8 mouse cellular contexts compared by ENCODE assay signal in genomic region chr9:119893881-119894280, GRCm38 (mm10). TPM values are rescaled to one million over a fixed set of nuclear protein-coding genes. Genes with fewer than 3 reads are reported as not detected.
A peak's percentile ranks its signal among the peaks of the same experiment; 100 is the strongest.
DNase-seq lines count a peak whose midpoint lies in the region; ATAC-seq and TF ChIP-seq lines count a peak whose summit lies in the region.

No protein-coding gene starts in this region.

- H3K36me3 ChIP-seq in embryonic facial prominence, embryonic 10.5 days (replicated peaks) = no peaks in the 10 kb centered on the region
- H3K36me3 ChIP-seq in hindbrain, embryonic 15.5 days = no peaks in the 10 kb centered on the region
- H3K36me3 ChIP-seq in midbrain, embryonic 15.5 days (replicated peaks) = no peaks in the 10 kb centered on the region

- no peak for TF ChIP-seq CTCF in layer of hippocampus, adult 2 months (conservative IDR thresholded peaks at IDR 0.05)

- no peaks in the 10 kb centered on the region for H3K9me3 ChIP-seq in embryonic facial prominence, embryonic 10.5 days
- no peaks in the 10 kb centered on the region for H3K9me3 ChIP-seq in hindbrain, embryonic 15.5 days
- H3K9me3 ChIP-seq in midbrain, embryonic 15.5 days = no peaks in the 10 kb centered on the region

- no peak overlapping the region for H3K9ac ChIP-seq in hindbrain, embryonic 15.5 days
- no peak overlapping the region for H3K9ac ChIP-seq in midbrain, embryonic 15.5 days

- DNase-seq in layer of hippocampus, adult 2 months (ENCODE audit: low spot score in 2 of 2) = no peak
- no peak for DNase-seq in layer of hippocampus, adult 9-11 months
- no peak for DNase-seq in embryonic facial prominence, embryonic 10.5 days (ENCODE audit: low spot score)
- DNase-seq in natural killer cell, adult 2 months (ENCODE audit: low spot score in 2 of 2) = no peak
- DNase-seq in adrenal gland, postnatal 10 days = no peak
- no peak for DNase-seq in frontal cortex, postnatal 36 days (ENCODE audit: low spot score in 2 of 2)

- H3K27me3 ChIP-seq in embryonic facial prominence, embryonic 10.5 days (replicated peaks; ENCODE audit: low read depth, poor library complexity, severe bottlenecking) = no peaks in the 10 kb centered on the region
- 0 out of 2 replicates have a peak, but pooled peaks cover 8% of the 10 kb centered on the region for H3K27me3 ChIP-seq in hindbrain, embryonic 15.5 days
- H3K27me3 ChIP-seq in midbrain, embryonic 15.5 days (replicated peaks) = peaks cover 6% of the 10 kb centered on the region

- peaks cover 21% of the 10 kb centered on the region for H3K4me1 ChIP-seq in embryonic facial prominence, embryonic 10.5 days
- H3K4me1 ChIP-seq in hindbrain, embryonic 15.5 days (replicated peaks) = peaks cover 22% of the 10 kb centered on the region
- peaks cover 29% of the 10 kb centered on the region for H3K4me1 ChIP-seq in midbrain, embryonic 15.5 days

- ATAC-seq in hindbrain, embryonic 15.5 days (ENCODE audit: low FRiP score, low read depth) = no peak
- no peak for ATAC-seq in midbrain, embryonic 15.5 days (replicated peaks)

- peak overlapping the region; percentile 98 for H3K27ac ChIP-seq in layer of hippocampus, adult 2 months
- H3K27ac ChIP-seq in embryonic facial prominence, embryonic 10.5 days (replicated peaks) = peak overlapping the region; percentile 94
- peak overlapping the region; percentile 89; the same call in 1 of the 2 replicates for H3K27ac ChIP-seq in hindbrain, embryonic 15.5 days (replicated peaks)
- H3K27ac ChIP-seq in midbrain, embryonic 15.5 days = peak overlapping the region; percentile 86; the same call in 1 of the 2 replicates

- peak overlapping the region; percentile 74 for H3K4me2 ChIP-seq in hindbrain, embryonic 15.5 days
- H3K4me2 ChIP-seq in midbrain, embryonic 15.5 days = peak overlapping the region; percentile 68

- 84% methylated on average over 5 of the region's 5 CpGs for WGBS in embryonic facial prominence, embryonic 10.5 days
- WGBS in hindbrain, embryonic 15.5 days = 85% methylated on average over 5 of the region's 5 CpGs
- 86% methylated on average over 5 of the region's 5 CpGs for WGBS in midbrain, embryonic 15.5 days

- H3K4me3 ChIP-seq in layer of hippocampus, adult 2 months = peak overlapping the region; percentile 78
- H3K4me3 ChIP-seq in embryonic facial prominence, embryonic 10.5 days = peak overlapping the region; percentile 74; the same call in 1 of the 2 replicates
- peak overlapping the region; percentile 92 for H3K4me3 ChIP-seq in hindbrain, embryonic 15.5 days
- peak overlapping the region; percentile 97; the same call in 1 of the 2 replicates for H3K4me3 ChIP-seq in midbrain, embryonic 15.5 days

RNA-seq across cellular contexts. Expression of gene Wdr48, which starts 0.8 kb away (rescaled TPM):
- 10 to 100 TPM; 76.5 to 84.9 TPM for total RNA-seq in layer of hippocampus, adult 2 months (2021)
- polyA plus RNA-seq in embryonic facial prominence, embryonic 10.5 days (2016; fragmentation: Nextera tagmentation; extraction: Ambion mirVana) = 71.3 and 72.2 TPM in 2 replicates
- 64.3 and 65.4 TPM in 2 replicates for polyA plus RNA-seq in hindbrain, embryonic 15.5 days (2015; fragmentation: Nextera tagmentation; extraction: Ambion mirVana)
- polyA plus RNA-seq in midbrain, embryonic 15.5 days (2015; fragmentation: Nextera tagmentation; extraction: Ambion mirVana) = 72.0 and 75.3 TPM in 2 replicates
- total RNA-seq in adrenal gland, postnatal 10 days (2021) = 10 to 100 TPM; 35.6 to 48.6 TPM

RNA-seq across cellular contexts. Expression of gene Gorasp1, which starts 43.5 kb away (rescaled TPM):
- total RNA-seq in layer of hippocampus, adult 2 months (2021) = 10 to 100 TPM; 33.1 to 40.8 TPM
- 27.9 and 29.2 TPM in 2 replicates for polyA plus RNA-seq in embryonic facial prominence, embryonic 10.5 days (2016; fragmentation: Nextera tagmentation; extraction: Ambion mirVana)
- polyA plus RNA-seq in hindbrain, embryonic 15.5 days (2015; fragmentation: Nextera tagmentation; extraction: Ambion mirVana) = 25.8 and 28.9 TPM in 2 replicates
- 32.2 and 33.1 TPM in 2 replicates for polyA plus RNA-seq in midbrain, embryonic 15.5 days (2015; fragmentation: Nextera tagmentation; extraction: Ambion mirVana)
- total RNA-seq in adrenal gland, postnatal 10 days (2021) = 10 to 100 TPM; 18.9 to 25.7 TPM

RNA-seq across cellular contexts. Expression of gene Ttc21a, which starts 43.5 kb away (rescaled TPM):
- under 1 TPM; 0.49 to 0.92 TPM for total RNA-seq in layer of hippocampus, adult 2 months (2021)
- polyA plus RNA-seq in embryonic facial prominence, embryonic 10.5 days (2016; fragmentation: Nextera tagmentation; extraction: Ambion mirVana) = 0.43 and 0.47 TPM in 2 replicates
- 1.2 and 1.5 TPM in 2 replicates for polyA plus RNA-seq in hindbrain, embryonic 15.5 days (2015; fragmentation: Nextera tagmentation; extraction: Ambion mirVana)
- 1.0 and 1.4 TPM in 2 replicates for polyA plus RNA-seq in midbrain, embryonic 15.5 days (2015; fragmentation: Nextera tagmentation; extraction: Ambion mirVana)
- total RNA-seq in adrenal gland, postnatal 10 days (2021) = under 1 TPM; 0.21 to 0.33 TPM
